Mouse (Mus musculus): ENCODE measurements around the gene Eif4h. TPM values are rescaled to one million over a fixed set of nuclear protein-coding genes. Genes with fewer than 3 reads are reported as not detected.

Eif4h gene
- polyA plus RNA-seq, 2 experiments = 110 to 148 TPM

GRCm38 (mm10) chr5:134584798-134585197, 54.5 kb downstream of the Eif4h start:
- Histone ChIP-seq H3K9me3 (ENCODE audit: control insufficient read depth, low read length) (no peaks in the 10 kb centered on the region), H3K36me3 (replicated peaks; ENCODE audit: control insufficient read depth, insufficient read depth, low read depth) (peaks cover 3% of the 10 kb centered on the region; the same call in 1 of the 2 replicates), H3K4me1 (replicated peaks; ENCODE audit: control insufficient read depth in 2 of 2, insufficient read depth in 2 of 2, low read length in 1 of 2) (peaks cover 6 to 12% of the 10 kb centered on the region in 2 experiments), H3K9ac (replicated peaks) (no peak overlapping the region), H3K27ac (peak overlapping the region; percentile 25; the same call in 1 of the 2 replicates), H3K4me3 (ENCODE audit: insufficient read depth in 1 of 2, low read depth in 2 of 2, low read length in 2 of 2) (no peak overlapping the region), H3K4me2 (ENCODE audit: low read depth) (peak overlapping the region; percentile 95; the same call in 1 of the 2 replicates), H3K27me3 (ENCODE audit: control insufficient read depth, insufficient read depth, low read length) (no peaks in the 10 kb centered on the region)
- no peak for DNase-seq (ENCODE audit: low read depth in 3 of 3, low spot score in 3 of 3)
- no peak for ATAC-seq (ENCODE audit: insufficient read depth)
- 34% methylated on average over 5 of the region's 5 CpGs for WGBS (ENCODE audit: insufficient replicate concordance)
- TF ChIP-seq CTCF (IDR thresholded peaks at IDR 0.05; ENCODE audit: low read depth) (no peak), EP300 (IDR thresholded peaks at IDR 0.05; ENCODE audit: low read depth) (no peak)

DNA sequence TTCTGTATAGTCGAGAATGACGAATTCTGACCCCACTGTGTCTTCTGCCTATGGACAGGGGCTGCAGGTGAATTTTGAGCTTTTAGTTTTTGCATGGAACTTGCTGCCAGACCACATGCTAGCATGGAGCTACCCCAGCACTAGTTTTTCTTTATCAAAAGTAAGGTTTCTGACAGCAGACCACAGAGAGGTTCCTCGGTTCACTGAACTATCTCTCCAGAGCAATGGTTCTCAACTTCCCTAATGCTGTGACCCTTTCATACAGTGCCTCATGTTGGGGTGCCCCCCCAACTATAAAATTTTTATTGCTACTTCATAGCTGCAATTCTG, 55.4 kb downstream of the Eif4h start:
- H3K4me1 ChIP-seq (replicated peaks; ENCODE audit: control insufficient read depth in 2 of 2, insufficient read depth in 2 of 2, low read length in 1 of 2) = peaks cover 6 to 12% of the 10 kb centered on the region in 2 experiments
- H3K4me3 ChIP-seq (ENCODE audit: insufficient read depth in 1 of 2, low read depth in 2 of 2, low read length in 2 of 2) = peak overlapping the region; percentile 77 to 97
- TF ChIP-seq CTCF (IDR thresholded peaks at IDR 0.05; ENCODE audit: low read depth) (no peak), EP300 (IDR thresholded peaks at IDR 0.05; ENCODE audit: low read depth) (no peak)
- no peaks in the 10 kb centered on the region for H3K27me3 ChIP-seq (ENCODE audit: control insufficient read depth, insufficient read depth, low read length)
- peaks cover 3% of the 10 kb centered on the region; the same call in 1 of the 2 replicates for H3K36me3 ChIP-seq (replicated peaks; ENCODE audit: control insufficient read depth, insufficient read depth, low read depth)
- no peak for ATAC-seq (ENCODE audit: insufficient read depth)
- H3K9ac ChIP-seq (replicated peaks) = peak overlapping the region; percentile 90
- 25% methylated on average over 3 of the region's 3 CpGs for WGBS (ENCODE audit: insufficient replicate concordance)
- H3K9me3 ChIP-seq (ENCODE audit: control insufficient read depth, low read length) = no peaks in the 10 kb centered on the region
- no peak for DNase-seq (ENCODE audit: low read depth in 3 of 3, low spot score in 3 of 3)
- H3K27ac ChIP-seq = peak overlapping the region; percentile 5
- H3K4me2 ChIP-seq (ENCODE audit: low read depth) = peak overlapping the region; percentile 95

DNA sequence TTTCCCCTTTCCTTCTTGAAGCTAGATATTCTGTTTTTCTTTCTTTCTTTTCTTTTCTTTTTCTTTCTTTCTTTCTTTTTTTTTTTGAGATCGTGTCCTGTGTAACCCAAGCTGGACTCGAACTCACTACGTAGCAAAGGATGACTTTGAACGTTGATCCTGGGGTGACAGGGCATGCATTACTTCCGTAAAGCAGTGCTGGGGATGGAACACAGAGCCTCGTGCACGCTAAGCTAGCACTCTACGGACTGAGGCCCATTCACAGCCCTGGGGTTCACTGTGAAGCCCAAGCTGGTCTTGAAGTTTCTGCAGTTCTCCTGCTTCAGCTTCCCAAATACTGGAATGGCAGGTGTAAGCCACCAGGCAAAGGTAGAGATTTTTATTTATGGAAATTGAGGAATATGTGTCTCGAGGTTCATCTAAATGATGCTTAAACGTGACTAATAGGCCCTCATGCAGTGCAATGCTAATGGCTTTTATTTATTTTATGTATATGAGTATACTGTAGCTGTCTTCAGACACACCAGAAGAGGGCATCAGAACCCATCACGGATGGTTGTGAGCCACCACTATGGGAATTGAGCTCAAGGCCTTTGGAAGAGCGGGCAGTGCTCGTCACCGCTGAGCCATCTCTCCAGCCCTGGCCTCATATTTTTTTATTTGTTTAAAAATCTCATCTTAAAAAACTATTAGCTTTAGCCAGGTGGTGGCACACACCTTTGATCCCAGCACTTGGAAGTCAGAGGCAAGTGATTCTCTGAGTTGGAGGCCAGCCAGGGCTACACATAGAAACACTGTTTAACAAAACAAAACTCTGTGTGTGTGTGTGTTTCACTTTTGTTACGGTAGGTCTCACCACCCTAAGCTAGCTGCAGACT, 56.0 kb downstream of the Eif4h start:
- peak; percentile 34; the same call in 1 of the 2 replicates for ATAC-seq (ENCODE audit: insufficient read depth)
- peak overlapping the region; percentile 90 for H3K9ac ChIP-seq (replicated peaks)
- H3K4me1 ChIP-seq (replicated peaks; ENCODE audit: control insufficient read depth in 2 of 2, insufficient read depth in 2 of 2, low read length in 1 of 2) = peaks cover 6 to 12% of the 10 kb centered on the region in 2 experiments
- H3K27me3 ChIP-seq (ENCODE audit: control insufficient read depth, insufficient read depth, low read length) = no peaks in the 10 kb centered on the region
- peak overlapping the region; percentile 48 for H3K27ac ChIP-seq
- DNase-seq (ENCODE audit: low read depth in 3 of 3, low spot score in 3 of 3) = no peak
- 16% methylated on average over 15 of the region's 15 CpGs for WGBS (ENCODE audit: insufficient replicate concordance)
- TF ChIP-seq EP300 (IDR thresholded peaks at IDR 0.05; ENCODE audit: low read depth) = no peak
- TF ChIP-seq CTCF (IDR thresholded peaks at IDR 0.05; ENCODE audit: low read depth) = peak; percentile 43
- peak overlapping the region; percentile 77 to 97 for H3K4me3 ChIP-seq (ENCODE audit: insufficient read depth in 1 of 2, low read depth in 2 of 2, low read length in 2 of 2)
- no peaks in the 10 kb centered on the region for H3K9me3 ChIP-seq (ENCODE audit: control insufficient read depth, low read length)
- H3K36me3 ChIP-seq (replicated peaks; ENCODE audit: control insufficient read depth, insufficient read depth, low read depth) = no peaks in the 10 kb centered on the region; the same call in 1 of the 2 replicates
- H3K4me2 ChIP-seq (ENCODE audit: low read depth) = peak overlapping the region; percentile 95

DNA sequence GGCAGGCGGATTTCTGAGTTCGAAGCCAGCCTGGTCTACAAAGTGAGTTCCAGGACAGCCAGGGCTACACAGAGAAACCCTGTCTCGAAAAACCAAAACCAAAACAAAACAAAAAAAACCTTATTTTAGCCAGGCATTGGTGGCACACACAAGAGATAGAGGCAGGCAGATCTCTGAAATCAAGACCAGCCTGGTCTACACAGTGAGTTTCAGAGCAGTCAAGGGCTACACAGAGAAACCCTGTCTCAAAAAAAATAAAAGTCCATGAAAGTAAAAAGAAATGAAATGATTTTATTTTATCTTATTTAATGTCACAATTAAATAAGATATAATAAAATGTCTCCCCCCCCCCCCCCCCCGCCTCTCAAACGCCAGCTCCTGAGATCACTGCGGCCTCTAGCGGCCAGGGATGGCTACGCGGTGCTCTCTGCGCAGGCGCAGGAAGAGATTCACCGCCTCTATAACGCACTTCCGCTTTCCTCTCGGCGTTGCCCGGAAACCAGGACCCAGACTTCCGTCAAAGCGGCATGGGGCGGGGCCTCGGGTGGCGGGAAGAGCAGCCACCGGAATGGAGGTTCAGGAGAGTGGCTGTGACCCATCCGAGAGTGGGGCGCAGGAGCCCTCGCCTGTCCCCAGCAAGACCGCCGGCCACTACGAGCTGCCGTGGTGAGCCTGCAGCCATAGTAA, 56.9 kb downstream of the Eif4h start:
- 7% methylated on average over 28 of the region's 30 CpGs for WGBS (ENCODE audit: insufficient replicate concordance)
- H3K36me3 ChIP-seq (replicated peaks; ENCODE audit: control insufficient read depth, insufficient read depth, low read depth) = no peaks in the 10 kb centered on the region; the same call in 1 of the 2 replicates
- DNase-seq (ENCODE audit: low read depth in 3 of 3, low spot score in 3 of 3) (peak; percentile 94 to 96 (median 95)), ATAC-seq (ENCODE audit: insufficient read depth) (peak; percentile 93)
- peaks cover 6 to 12% of the 10 kb centered on the region in 2 experiments for H3K4me1 ChIP-seq (replicated peaks; ENCODE audit: control insufficient read depth in 2 of 2, insufficient read depth in 2 of 2, low read length in 1 of 2)
- H3K4me2 ChIP-seq (ENCODE audit: low read depth) = peak overlapping the region; percentile 95
- no peaks in the 10 kb centered on the region for H3K27me3 ChIP-seq (ENCODE audit: control insufficient read depth, insufficient read depth, low read length)
- TF ChIP-seq CTCF (IDR thresholded peaks at IDR 0.05; ENCODE audit: low read depth) = peak; percentile 90
- TF ChIP-seq EP300 (IDR thresholded peaks at IDR 0.05; ENCODE audit: low read depth) = no peak
- H3K9me3 ChIP-seq (ENCODE audit: control insufficient read depth, low read length) = no peaks in the 10 kb centered on the region
- H3K4me3 ChIP-seq (ENCODE audit: insufficient read depth in 1 of 2, low read depth in 2 of 2, low read length in 2 of 2) = peak overlapping the region; percentile 77 to 97
- peak overlapping the region; percentile 48 for H3K27ac ChIP-seq
- H3K9ac ChIP-seq (replicated peaks) = peak overlapping the region; percentile 90

GRCm38 (mm10) chr5:134581146-134581545, 58.1 kb downstream of the Eif4h start, which contains the start of gene Rfc2:
Gene Rfc2 (plus strand): TSS chr5:134581366.
- H3K4me2 ChIP-seq (ENCODE audit: low read depth) = peak within 1 kb of the TSS; percentile 4; the same call in 1 of the 2 replicates
- WGBS (ENCODE audit: insufficient replicate concordance) = 77% methylated on average over 5 of the region's 5 CpGs

More at GRCm38 (mm10) chr5:134581146-134581545, 58.1 kb downstream of the Eif4h start, which contains the start of gene Rfc2:
- H3K9me3 ChIP-seq (ENCODE audit: control insufficient read depth, low read length) = no peaks in the 10 kb centered on the region
- DNase-seq (ENCODE audit: low read depth in 3 of 3, low spot score in 3 of 3) (no peak), ATAC-seq (ENCODE audit: insufficient read depth) (no peak)
- no peaks in the 10 kb centered on the region for H3K36me3 ChIP-seq (replicated peaks; ENCODE audit: control insufficient read depth, insufficient read depth, low read depth)
- H3K4me1 ChIP-seq (replicated peaks; ENCODE audit: control insufficient read depth in 2 of 2, insufficient read depth in 2 of 2, low read length in 1 of 2) = peaks cover 10 to 12% of the 10 kb centered on the region in 2 experiments
- no peak within 1 kb of the TSS for H3K27ac ChIP-seq
- TF ChIP-seq EP300 (IDR thresholded peaks at IDR 0.05; ENCODE audit: low read depth) (no peak), CTCF (IDR thresholded peaks at IDR 0.05; ENCODE audit: low read depth) (no peak)
- no peak within 1 kb of the TSS for H3K4me3 ChIP-seq (ENCODE audit: insufficient read depth in 1 of 2, low read depth in 2 of 2, low read length in 2 of 2)
- H3K27me3 ChIP-seq (ENCODE audit: control insufficient read depth, insufficient read depth, low read length) = no peaks in the 10 kb centered on the region
- H3K9ac ChIP-seq (replicated peaks) = no peak within 1 kb of the TSS
